Mouse (Mus musculus): ENCODE data around the gene Med23. TPM values are rescaled to one million over a fixed set of nuclear protein-coding genes. Genes with fewer than 3 reads are reported as not detected.
A peak's percentile ranks its signal among the peaks of the same experiment; 100 is the strongest.

The Med23 gene
- polyA plus RNA-seq, 1 experiment from 2014 or later: 35.9 TPM

DNA sequence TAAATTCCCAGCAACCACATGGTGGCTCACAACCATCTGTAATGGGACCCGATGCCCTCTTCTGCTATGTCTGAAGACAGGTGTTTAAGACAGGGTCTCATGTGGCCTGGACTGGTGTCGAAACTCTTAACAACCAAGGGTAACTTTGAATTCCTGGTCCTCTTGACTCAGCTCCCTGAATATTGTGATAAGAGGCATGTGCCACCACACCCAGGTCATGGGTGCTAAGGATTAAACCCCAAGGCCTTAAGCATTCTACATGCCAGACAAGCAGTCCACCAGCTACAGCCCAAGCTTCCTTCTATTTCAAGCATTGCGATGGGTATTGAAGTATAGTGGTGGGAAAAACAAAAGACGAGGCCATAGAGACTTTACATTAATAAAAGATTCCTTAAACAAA, 41.6 kb upstream of the Med23 start:
- no peak for ATAC-seq (ENCODE audit: low FRiP score, low TSS enrichment)
- H3K4me3 ChIP-seq (replicated peaks; ENCODE audit: low read depth, low read length): no peak overlapping the region
- WGBS: 92% methylated on average over 4 of the region's 4 CpGs
- H3K27ac ChIP-seq (replicated peaks; ENCODE audit: low read depth, low read length): no peak overlapping the region
- no peak overlapping the region for H3K4me2 ChIP-seq (ENCODE audit: low read length)
- H3K9me3 ChIP-seq (ENCODE audit: control insufficient read depth, low read length): no peaks in the 10 kb centered on the region
- H3K9ac ChIP-seq (replicated peaks; ENCODE audit: low read length): no peak overlapping the region
- H3K4me1 ChIP-seq (ENCODE audit: control insufficient read depth, insufficient read depth, low read length): no peaks in the 10 kb centered on the region
- H3K27me3 ChIP-seq (ENCODE audit: control insufficient read depth, insufficient read depth, low read length): no peaks in the 10 kb centered on the region
- no peak for DNase-seq
- no peaks in the 10 kb centered on the region for H3K36me3 ChIP-seq (ENCODE audit: control insufficient read depth, insufficient read depth, low read length)

DNA sequence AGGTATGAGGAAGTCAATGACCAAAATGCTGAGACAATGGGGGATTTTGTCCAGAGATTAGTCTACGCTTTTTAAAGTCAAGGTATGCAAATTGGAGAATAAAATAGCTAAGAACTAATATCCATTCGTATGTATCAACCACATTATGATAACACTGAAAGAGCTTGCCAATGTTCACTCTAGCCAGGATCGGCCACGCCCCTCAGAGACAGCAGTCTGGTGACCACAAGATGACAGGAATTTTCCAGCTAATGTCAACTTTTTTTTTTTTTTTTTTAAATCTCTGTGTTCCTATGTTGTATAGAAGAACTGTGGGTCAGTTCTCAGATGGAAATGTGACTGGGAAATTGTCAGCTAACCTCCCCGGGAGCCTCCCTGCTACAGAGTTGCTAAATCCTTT, 39.3 kb upstream of the Med23 start:
- Histone ChIP-seq H3K27ac (replicated peaks; ENCODE audit: low read depth, low read length) (no peak overlapping the region), H3K36me3 (ENCODE audit: control insufficient read depth, insufficient read depth, low read length) (no peaks in the 10 kb centered on the region), H3K9me3 (ENCODE audit: control insufficient read depth, low read length) (no peaks in the 10 kb centered on the region), H3K27me3 (ENCODE audit: control insufficient read depth, insufficient read depth, low read length) (no peaks in the 10 kb centered on the region), H3K4me1 (ENCODE audit: control insufficient read depth, insufficient read depth, low read length) (0 out of 2 replicates have a peak, but pooled peaks cover 4% of the 10 kb centered on the region), H3K9ac (replicated peaks; ENCODE audit: low read length) (no peak overlapping the region), H3K4me2 (ENCODE audit: low read length) (no peak overlapping the region), H3K4me3 (replicated peaks; ENCODE audit: low read depth, low read length) (no peak overlapping the region)
- WGBS: 92% methylated on average over 5 of the region's 5 CpGs
- DNase-seq (no peak), ATAC-seq (ENCODE audit: low FRiP score, low TSS enrichment) (no peak)

DNA sequence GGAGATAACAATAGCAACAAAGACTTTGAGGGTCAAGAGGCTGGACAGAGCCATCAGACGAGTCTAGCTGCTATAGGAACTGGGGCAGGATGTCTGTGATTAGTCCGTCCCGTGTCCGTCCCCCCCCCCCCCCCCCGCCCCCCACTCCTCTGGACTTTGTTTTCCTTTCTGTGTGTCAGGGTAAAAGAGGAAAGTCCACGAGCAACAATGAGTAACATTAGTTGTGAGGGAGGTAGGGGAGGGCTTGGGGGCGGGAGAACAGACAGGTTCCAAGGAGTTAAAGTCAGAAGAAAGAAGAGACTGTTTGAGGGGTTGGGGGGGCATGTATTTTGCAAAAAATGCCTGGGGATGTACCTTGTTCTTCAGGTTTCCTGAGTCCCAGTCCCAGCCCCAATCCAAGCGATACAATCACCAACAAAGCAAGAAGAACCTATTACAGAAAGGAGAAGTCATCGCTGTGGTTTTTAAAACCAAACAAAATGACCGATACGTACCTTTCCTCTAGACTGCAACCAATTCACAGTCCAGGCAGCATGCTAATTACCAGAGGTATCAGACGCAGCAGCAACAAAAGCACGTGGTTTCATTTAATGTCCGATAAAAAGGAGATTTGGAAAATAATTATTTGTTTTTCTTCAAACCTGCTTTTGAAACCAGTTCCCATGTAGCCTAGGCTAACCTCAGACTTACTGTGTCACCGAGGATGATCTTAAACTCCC, 38.2 kb upstream of the Med23 start:
- DNase-seq (no peak), ATAC-seq (ENCODE audit: low FRiP score, low TSS enrichment) (no peak)
- no peak overlapping the region for H3K9ac ChIP-seq (replicated peaks; ENCODE audit: low read length)
- peaks cover 14% of the 10 kb centered on the region for H3K4me1 ChIP-seq (ENCODE audit: control insufficient read depth, insufficient read depth, low read length)
- no peak overlapping the region for H3K4me2 ChIP-seq (ENCODE audit: low read length)
- no peaks in the 10 kb centered on the region for H3K9me3 ChIP-seq (ENCODE audit: control insufficient read depth, low read length)
- no peaks in the 10 kb centered on the region for H3K36me3 ChIP-seq (ENCODE audit: control insufficient read depth, insufficient read depth, low read length)
- no peak overlapping the region for H3K27ac ChIP-seq (replicated peaks; ENCODE audit: low read depth, low read length)
- H3K27me3 ChIP-seq (ENCODE audit: control insufficient read depth, insufficient read depth, low read length): no peaks in the 10 kb centered on the region
- H3K4me3 ChIP-seq (replicated peaks; ENCODE audit: low read depth, low read length): no peak overlapping the region
- WGBS: 67% methylated on average over 15 of the region's 15 CpGs

DNA sequence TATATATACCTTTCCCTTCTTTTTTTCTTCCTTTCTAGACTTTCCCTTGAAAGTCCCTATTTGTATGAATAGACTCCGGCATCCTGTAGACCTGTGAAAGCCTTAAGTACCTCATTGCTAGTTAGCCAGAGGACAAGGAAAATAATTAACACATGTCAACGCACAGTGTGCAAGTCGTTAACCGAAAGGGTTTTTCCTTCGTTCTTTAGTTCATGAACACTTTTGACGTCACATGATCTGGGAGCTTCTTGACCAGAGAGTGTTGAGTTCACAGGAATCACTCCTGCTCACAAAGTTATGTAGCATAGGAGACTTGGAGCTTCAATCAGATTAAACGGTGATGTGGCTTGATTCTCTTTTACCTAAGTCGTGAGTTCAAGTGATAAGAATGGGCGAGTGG, 37.5 kb upstream of the Med23 start:
- H3K36me3 ChIP-seq (ENCODE audit: control insufficient read depth, insufficient read depth, low read length): no peaks in the 10 kb centered on the region
- H3K4me1 ChIP-seq (ENCODE audit: control insufficient read depth, insufficient read depth, low read length): peaks cover 16% of the 10 kb centered on the region
- no peaks in the 10 kb centered on the region for H3K9me3 ChIP-seq (ENCODE audit: control insufficient read depth, low read length)
- no peaks in the 10 kb centered on the region for H3K27me3 ChIP-seq (ENCODE audit: control insufficient read depth, insufficient read depth, low read length)
- no peak overlapping the region for H3K9ac ChIP-seq (replicated peaks; ENCODE audit: low read length)
- H3K4me2 ChIP-seq (ENCODE audit: low read length): no peak overlapping the region
- WGBS: 92% methylated on average over 9 of the region's 9 CpGs
- H3K4me3 ChIP-seq (replicated peaks; ENCODE audit: low read depth, low read length): no peak overlapping the region
- ATAC-seq (ENCODE audit: low FRiP score, low TSS enrichment): no peak
- no peak overlapping the region for H3K27ac ChIP-seq (replicated peaks; ENCODE audit: low read depth, low read length)
- DNase-seq: no peak

DNA sequence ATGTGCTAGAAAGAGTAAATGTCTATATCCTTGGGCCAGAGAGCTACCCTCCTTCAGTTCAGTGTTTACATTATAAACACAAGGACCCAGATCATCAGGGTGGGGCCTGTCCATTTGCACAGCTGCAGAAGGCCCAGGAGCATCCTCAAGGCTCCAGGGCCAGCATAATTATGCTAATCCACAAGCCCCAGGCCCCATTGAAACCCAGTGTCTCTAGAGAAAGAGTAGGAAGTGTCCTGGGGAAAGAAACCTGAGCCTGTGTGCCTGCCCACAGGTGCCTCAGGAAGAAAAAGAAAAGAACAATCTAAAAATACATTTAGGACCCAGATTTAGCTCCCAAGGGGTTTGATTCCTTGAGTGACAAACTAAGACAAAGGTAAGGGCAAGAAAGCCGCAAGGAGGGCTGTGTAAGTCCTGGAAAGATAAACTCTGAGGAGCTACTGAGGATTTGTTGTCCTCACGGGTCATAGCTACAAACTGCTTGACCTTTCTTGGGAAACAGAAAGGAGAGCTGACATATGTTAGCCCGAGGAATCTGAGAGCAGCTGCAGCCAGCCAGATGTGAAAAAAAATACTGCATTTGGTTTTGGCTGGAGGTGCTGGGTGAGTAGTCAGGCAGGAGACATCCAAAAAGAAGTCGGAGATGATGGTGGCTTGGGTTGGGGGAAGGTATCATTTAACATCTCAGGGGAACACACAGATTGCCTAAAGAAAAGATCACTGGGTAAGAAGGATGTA, 35.0 kb upstream of the Med23 start:
- DNase-seq: peak; percentile 23
- Histone ChIP-seq H3K4me2 (ENCODE audit: low read length) (peak overlapping the region; percentile 50), H3K4me3 (replicated peaks; ENCODE audit: low read depth, low read length) (peak overlapping the region; percentile 22; the same call in 1 of the 2 replicates), H3K27me3 (ENCODE audit: control insufficient read depth, insufficient read depth, low read length) (no peaks in the 10 kb centered on the region), H3K9ac (replicated peaks; ENCODE audit: low read length) (no peak overlapping the region), H3K9me3 (ENCODE audit: control insufficient read depth, low read length) (no peaks in the 10 kb centered on the region), H3K4me1 (ENCODE audit: control insufficient read depth, insufficient read depth, low read length) (peaks cover 16% of the 10 kb centered on the region), H3K27ac (replicated peaks; ENCODE audit: low read depth, low read length) (no peak overlapping the region), H3K36me3 (ENCODE audit: control insufficient read depth, insufficient read depth, low read length) (no peaks in the 10 kb centered on the region)
- 7% methylated on average over 4 of the region's 4 CpGs for WGBS
- ATAC-seq (ENCODE audit: low FRiP score, low TSS enrichment): no peak

DNA sequence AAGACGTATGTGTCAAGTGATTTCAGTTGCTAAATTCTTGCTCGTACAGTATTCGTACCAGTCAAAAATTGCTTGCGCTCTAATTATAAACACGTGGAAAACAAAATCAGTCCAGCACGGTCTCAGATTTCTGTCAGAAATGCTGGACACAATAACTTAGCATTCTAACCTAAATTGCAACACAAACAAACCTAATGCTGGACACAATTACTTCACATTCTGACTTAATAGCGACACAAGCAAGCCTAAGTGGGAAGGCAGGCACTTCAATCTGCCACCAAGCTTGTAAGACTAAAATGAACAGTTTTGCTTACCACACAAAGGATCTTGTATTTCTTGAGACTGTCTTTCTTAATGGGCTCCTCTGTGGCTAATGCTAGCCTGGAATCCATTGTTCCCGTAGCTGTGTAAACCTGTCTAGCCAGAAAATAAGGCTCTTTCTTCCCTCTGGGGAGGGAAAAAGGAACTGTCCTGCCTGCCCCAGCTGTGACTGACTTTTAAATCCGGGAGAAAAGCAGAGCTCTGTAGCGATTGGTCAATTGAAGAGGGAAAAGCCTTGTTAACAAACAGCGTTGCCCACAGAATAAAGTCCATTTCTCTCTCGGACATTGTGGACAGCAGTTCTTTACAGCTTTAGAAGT, 34.0 kb upstream of the Med23 start:
- peak overlapping the region; percentile 50 for H3K4me2 ChIP-seq (ENCODE audit: low read length)
- no peaks in the 10 kb centered on the region for H3K9me3 ChIP-seq (ENCODE audit: control insufficient read depth, low read length)
- ATAC-seq (ENCODE audit: low FRiP score, low TSS enrichment) (peak; percentile 57; the same call in 1 of the 2 replicates), DNase-seq (peak; percentile 68)
- peak overlapping the region; percentile 10; the same call in 1 of the 2 replicates for H3K27ac ChIP-seq (replicated peaks; ENCODE audit: low read depth, low read length)
- H3K36me3 ChIP-seq (ENCODE audit: control insufficient read depth, insufficient read depth, low read length): no peaks in the 10 kb centered on the region
- peaks cover 16% of the 10 kb centered on the region for H3K4me1 ChIP-seq (ENCODE audit: control insufficient read depth, insufficient read depth, low read length)
- peak overlapping the region; percentile 22 for H3K4me3 ChIP-seq (replicated peaks; ENCODE audit: low read depth, low read length)
- no peaks in the 10 kb centered on the region for H3K27me3 ChIP-seq (ENCODE audit: control insufficient read depth, insufficient read depth, low read length)
- WGBS: 13% methylated on average over 12 of the region's 12 CpGs
- H3K9ac ChIP-seq (replicated peaks; ENCODE audit: low read length): peak overlapping the region; percentile 45

DNA sequence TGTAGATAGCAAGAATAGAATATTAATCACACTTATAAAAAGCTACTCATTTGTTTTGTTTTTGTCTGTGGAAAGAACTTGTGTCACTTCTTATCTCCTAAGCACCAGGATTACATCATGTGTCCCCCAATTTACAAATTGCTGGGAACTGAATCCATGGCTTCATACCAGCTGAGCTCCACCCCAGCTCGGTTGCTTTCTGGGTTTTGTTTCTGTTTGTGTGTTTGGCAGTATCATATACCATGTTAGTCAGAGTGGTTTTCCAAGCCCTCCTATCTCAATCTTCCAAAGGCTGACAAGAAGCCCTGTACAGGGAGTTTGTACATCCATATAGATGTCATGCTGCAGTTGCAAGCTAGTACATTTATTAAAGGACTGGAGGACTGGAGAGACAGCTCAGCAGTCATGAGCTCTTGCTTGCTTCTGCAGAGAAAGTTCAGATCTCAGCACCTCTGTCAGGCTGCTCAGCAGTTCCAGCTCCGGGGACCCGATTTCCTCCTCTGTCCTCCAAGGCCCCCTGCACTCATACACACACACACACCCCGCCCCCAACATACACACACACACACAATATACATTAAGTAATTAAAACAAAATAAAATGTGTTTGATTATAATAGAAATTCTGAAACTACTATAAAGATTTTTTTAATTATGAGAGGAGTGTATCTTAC, 33.3 kb upstream of the Med23 start:
- Histone ChIP-seq H3K27me3 (ENCODE audit: control insufficient read depth, insufficient read depth, low read length) (no peaks in the 10 kb centered on the region), H3K4me2 (ENCODE audit: low read length) (peak overlapping the region; percentile 50), H3K4me3 (replicated peaks; ENCODE audit: low read depth, low read length) (peak overlapping the region; percentile 22), H3K9me3 (ENCODE audit: control insufficient read depth, low read length) (no peaks in the 10 kb centered on the region), H3K4me1 (ENCODE audit: control insufficient read depth, insufficient read depth, low read length) (peaks cover 16% of the 10 kb centered on the region), H3K36me3 (ENCODE audit: control insufficient read depth, insufficient read depth, low read length) (no peaks in the 10 kb centered on the region), H3K9ac (replicated peaks; ENCODE audit: low read length) (peak overlapping the region; percentile 45; the same call in 1 of the 2 replicates), H3K27ac (replicated peaks; ENCODE audit: low read depth, low read length) (no peak overlapping the region)
- ATAC-seq (ENCODE audit: low FRiP score, low TSS enrichment): no peak
- WGBS: 56% methylated on average over 4 of the region's 4 CpGs
- peak; percentile 19 for DNase-seq

DNA sequence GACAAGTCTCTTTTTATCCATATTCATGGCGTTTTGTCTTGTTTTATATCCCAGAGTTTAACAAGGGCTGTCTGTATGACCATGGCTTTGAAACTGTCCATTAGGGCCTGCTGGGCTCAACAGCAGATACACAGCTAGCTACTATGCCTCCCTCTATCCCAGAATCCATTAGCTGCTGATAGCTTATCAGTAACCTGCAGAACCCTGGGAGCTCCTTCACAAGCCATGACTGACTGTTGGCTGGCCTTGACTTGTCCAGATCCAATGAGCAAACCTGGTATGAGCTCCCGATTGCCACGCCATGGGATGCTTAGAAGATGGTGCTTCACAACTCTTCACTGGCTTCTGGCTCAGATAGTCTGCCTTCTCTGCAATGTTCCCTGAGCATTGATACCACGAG, 29.0 kb upstream of the Med23 start:
- H3K27me3 ChIP-seq (ENCODE audit: control insufficient read depth, insufficient read depth, low read length): no peaks in the 10 kb centered on the region
- no peaks in the 10 kb centered on the region for H3K9me3 ChIP-seq (ENCODE audit: control insufficient read depth, low read length)
- ATAC-seq (ENCODE audit: low FRiP score, low TSS enrichment) (no peak), DNase-seq (no peak)
- WGBS: 93% methylated on average over 4 of the region's 4 CpGs
- H3K36me3 ChIP-seq (ENCODE audit: control insufficient read depth, insufficient read depth, low read length): no peaks in the 10 kb centered on the region
- peaks cover 9% of the 10 kb centered on the region for H3K4me1 ChIP-seq (ENCODE audit: control insufficient read depth, insufficient read depth, low read length)
- no peak overlapping the region for H3K4me2 ChIP-seq (ENCODE audit: low read length)
- H3K27ac ChIP-seq (replicated peaks; ENCODE audit: low read depth, low read length): no peak overlapping the region
- H3K4me3 ChIP-seq (replicated peaks; ENCODE audit: low read depth, low read length): no peak overlapping the region
- no peak overlapping the region for H3K9ac ChIP-seq (replicated peaks; ENCODE audit: low read length)

Measured in midbrain, embryonic 14.5 days (tissue).